Mouse (Mus musculus) spleen, embryonic (tissue): ENCODE data around the gene Nop2.

Experiments
- CTCF ChIA-PET: fragments of 350-600 bp; sonication (Branson Sonifier 250); formaldehyde crosslinking; loops from one replicate; lab custom pipeline; 2022; lab: Charles Lee

Nop2 gene

GRCm38 (mm10) chr6:125131302-125132156 is at the start of gene Nop2:
Gene Nop2, plus strand, starts transcription at chr6:125131909.
- CTCF ChIA-PET: interaction anchor here (0.5 kb wide), 1 partner anchor 422 kb away, joined by 3 read pairs; no protein-coding TSS in a partner anchor

DNA sequence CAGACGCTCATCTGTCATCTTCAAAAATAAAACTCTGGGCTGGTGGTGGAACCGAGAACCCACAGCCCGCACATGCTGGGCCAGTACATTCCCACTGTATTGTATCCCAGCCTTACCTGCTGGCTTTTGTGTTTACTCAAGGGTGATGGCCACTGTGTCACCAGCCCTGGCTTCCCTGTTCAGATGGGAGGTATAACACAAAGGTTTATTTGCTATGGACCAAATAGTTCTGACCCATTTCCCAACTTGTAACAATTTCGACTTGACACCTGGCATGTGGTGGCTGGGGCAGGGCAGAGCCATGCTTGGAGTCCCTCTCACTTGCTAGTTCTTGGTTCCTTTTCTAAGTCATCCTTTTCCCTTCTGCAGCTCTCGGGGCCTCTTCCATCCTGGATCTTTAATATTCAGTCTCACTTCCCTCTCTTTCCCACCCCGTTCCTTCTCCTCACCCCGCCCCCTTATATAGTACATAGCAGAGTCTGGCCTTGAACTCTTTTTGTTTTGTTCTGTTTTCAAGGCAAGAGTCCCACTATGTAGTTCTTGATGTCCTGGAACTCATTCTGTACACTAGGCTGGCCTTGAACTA is 48.8 kb upstream of the Nop2 start:
- CTCF ChIA-PET: interaction anchor here (0.9 kb wide), 1 partner anchor 35 kb away, joined by 5 read pairs; no protein-coding TSS in a partner anchor

DNA sequence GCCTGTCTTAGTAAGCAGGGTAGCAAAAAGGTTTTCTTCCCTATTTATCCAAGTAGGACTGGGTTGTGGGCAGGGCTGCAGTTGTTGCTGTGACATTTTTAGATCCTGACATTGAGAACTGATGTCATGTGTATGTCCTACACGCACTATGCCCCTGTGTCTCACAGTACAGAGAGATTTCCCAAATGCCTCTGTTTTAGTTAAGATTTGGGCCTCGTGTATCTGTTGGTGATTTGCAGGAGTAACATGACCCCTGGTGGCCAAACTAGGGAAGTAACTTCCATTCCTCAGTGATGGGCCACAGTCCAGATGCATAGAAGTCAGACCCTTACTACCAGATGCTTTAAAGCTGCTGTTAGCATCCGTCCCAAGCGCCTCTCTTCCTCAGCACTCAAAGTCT is 47.3 kb upstream of the Nop2 start:
- CTCF ChIA-PET: interaction anchor here (0.6 to 1.0 kb wide), 3 partner anchors 9 to 35 kb away, joined by 3 to 8 read pairs (median 6); partner anchors contain the start of gene Acrbp

DNA sequence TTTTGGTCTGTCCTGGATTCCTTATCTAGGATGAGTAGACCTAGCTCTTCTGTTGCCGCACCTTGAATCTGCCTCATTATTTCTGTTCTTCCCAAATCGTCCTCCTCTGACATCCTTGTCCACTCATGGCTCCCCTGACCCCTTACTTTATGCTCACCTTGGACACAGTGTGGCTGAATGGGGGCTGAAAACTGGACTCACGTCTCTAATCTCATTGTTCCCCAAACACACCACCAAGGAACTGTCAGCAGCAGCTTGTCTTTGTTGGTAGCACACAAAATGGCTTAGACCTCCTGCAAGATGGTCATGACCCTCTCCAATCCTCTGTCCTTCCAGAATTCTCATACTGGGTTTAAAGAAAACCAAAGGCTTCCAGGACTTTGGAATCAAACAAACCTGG is 43.8 kb upstream of the Nop2 start:
- CTCF ChIA-PET: no interaction called here

DNA sequence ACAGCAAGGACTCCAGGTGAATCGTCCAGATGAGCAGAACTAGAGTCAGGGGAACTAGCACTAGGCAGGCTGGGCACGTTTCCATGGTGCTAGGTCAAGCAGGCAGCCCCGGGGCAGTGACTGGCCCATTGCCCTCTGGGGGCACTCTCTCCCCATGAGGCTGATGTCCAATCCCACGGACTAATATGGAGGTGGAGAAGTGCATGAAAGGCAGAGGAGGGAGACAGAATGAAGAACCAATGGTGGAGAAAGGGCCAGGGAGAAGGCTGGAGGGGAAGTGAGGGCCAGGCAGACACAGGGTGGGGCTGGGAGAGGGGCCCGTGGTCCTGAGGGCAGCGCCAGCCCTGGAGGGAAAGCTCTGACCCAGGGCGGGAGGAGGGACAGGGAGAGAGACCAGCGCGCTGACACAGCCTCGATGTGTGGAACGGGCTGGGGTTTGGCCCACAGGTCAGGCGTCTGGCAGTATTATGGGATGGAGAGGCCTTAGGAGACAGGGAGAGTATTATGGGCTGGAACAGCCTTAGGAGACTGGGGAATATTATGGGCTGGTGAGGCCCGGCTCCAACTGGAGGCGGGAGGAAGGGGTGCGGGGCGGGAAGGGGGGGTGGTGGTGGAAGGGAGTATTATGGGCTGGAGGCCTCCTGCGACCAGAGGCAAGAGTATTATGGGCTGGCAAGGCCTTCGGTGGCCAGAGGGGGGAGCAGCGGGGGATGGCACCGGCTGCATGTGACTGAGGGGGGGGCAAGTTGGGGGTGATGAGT is 43.0 kb upstream of the Nop2 start:
- CTCF ChIA-PET: interaction anchor here (0.6 to 0.7 kb wide), 2 partner anchors 22 to 91 kb away, joined by 3 to 9 read pairs; no protein-coding TSS in a partner anchor

DNA sequence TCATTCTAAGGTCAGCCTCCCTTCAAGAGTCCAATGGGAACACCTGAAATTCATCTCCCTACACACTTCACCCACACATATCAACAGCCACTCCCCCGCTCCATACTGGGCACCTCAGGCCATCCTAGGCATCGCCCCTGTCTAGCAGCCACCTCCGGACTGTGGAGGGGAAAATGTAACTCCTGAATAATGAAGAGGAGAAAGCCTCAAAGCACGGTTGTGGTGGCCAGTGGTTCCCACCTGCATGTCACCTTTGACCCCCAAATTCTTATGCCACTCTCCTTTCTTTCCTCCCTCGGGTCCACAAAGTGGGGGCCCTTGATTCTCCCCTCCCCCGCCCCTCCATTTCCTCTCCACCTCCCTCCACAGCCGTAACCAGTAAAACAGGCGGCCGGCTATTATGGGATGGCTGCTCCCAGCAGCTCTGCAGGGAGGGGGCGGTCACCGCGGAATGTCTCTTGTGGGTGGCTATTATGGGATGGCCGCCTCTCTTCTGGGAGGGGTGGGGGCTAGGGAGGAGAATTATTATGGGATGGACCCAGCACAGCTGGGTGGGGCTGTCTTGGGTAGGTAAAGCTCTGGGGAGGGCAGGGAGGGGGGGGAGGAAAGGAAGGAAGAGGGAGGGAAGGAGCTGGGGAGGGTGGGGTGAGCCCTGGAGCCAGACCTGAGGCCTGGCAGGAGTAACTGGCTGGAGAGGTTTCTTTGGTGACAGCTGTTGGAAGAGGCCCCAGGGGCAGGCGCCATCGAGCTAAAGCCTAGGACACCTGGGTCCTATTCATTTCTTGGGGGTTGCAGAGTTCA is 42.0 kb upstream of the Nop2 start:
- CTCF ChIA-PET: interaction anchor here (0.6 to 0.7 kb wide), 2 partner anchors 9 to 92 kb away, joined by 3 to 9 read pairs; no protein-coding TSS in a partner anchor

GRCm38 (mm10) chr6:125090341-125091085 is 41.2 kb upstream of the Nop2 start:
- CTCF ChIA-PET: interaction anchor here (0.6 to 1.0 kb wide), 2 partner anchors 10 to 43 kb away, joined by 3 read pairs; no protein-coding TSS in a partner anchor

- CTCF ChIA-PET: interaction anchor here (0.6 kb wide), 1 partner anchor 18 kb away, joined by 3 read pairs; no protein-coding TSS in a partner anchor
Observed at GRCm38 (mm10) chr6:125092372-125092771, 39.3 kb upstream of the Nop2 start.

DNA sequence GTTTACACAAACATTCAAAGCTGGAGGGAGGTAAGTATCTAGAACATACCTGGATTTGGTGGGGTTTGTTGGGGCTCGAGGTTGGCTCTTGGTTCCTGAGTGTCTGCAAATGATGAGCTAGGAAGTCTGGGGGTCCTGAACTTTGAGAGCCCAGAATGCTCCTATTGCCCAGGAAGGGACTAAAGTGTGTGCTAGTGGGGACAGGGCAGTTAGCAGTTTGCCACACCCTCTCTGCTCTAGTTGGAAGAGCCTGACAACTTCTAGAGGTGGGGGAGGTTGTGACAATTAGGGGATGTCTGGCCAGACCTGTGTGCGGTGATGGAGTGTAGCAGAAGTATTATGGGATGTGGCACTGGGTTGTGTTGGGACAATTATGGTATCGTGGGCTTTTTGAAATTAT is 36.9 kb upstream of the Nop2 start:
- CTCF ChIA-PET: no interaction called here

DNA sequence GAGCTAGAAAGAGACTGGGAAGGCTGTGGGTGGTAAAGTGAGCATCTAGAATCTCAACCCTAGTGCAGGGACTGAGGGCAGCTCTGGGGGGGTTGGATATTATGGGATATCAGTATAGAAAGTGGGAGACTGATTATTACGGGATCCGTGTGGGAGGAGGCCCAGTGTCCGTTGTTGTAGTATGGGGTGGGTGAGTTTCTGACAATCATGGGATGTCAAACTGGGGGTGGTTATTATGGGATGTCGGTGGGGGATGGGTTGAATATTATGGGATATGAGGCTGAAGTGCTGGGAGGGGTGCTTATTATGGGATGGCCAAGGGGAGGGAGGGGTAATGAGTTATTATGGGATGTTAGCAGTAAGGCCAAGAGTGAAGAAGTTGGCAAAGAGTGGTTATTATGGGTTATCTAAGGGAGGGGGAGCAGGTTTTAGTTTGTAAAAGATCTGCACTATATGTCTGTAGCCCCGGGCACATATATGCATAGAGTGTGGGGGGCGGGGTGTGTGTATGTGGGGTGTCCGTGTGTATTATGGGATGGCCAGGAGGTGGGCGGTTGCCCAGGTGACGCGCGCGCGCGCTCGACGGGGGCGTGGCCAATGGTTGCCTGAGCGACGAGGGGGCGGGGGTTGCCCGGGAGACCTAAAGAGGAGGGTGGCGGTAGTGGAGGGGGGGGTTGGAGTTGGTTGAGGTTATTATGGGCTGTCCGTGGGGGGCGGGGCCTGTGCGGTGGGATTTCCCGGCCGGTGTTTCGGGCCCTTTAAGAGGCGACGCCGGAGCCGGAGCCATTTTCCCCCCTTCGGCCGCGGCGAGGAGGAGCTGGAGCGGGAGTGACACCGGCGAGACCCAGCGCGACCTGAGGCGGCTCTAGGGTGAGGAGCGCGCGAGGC is 36.1 kb upstream of the Nop2 start, which contains the start of gene Chd4:
Gene Chd4, plus strand, starts transcription at position 591 of the 888 bp plus-strand sequence.
- CTCF ChIA-PET: no interaction called here

GRCm38 (mm10) chr6:125096279-125096596 is 35.5 kb upstream of the Nop2 start:
- CTCF ChIA-PET: no interaction called here

- CTCF ChIA-PET: no interaction called here
Observed at GRCm38 (mm10) chr6:125096597-125097345, 34.9 kb upstream of the Nop2 start.

- CTCF ChIA-PET: no interaction called here
Observed at GRCm38 (mm10) chr6:125097346-125097689, 34.4 kb upstream of the Nop2 start.

DNA sequence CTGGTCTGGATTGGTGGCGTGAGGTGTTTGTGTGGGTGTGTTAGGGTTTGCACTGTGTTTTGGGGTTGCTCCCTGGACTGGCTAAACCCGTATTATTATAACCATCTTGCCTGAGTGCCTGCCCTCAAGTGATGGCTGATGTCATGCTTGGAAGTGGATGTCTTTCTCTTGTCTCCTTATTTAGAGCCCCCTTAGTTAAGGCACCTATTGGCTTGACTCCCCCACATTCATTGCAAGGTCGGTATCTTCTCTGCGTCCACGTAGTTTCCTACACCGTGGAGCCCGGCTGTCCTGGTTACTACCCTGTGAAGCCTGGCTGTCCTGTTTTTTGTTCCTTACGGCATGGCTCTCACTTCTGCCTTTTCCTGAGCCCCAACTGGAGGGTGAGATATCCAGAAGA is 33.8 kb upstream of the Nop2 start:
- CTCF ChIA-PET: no interaction called here

GRCm38 (mm10) chr6:125098513-125098912 is 33.2 kb upstream of the Nop2 start:
- CTCF ChIA-PET: no interaction called here

DNA sequence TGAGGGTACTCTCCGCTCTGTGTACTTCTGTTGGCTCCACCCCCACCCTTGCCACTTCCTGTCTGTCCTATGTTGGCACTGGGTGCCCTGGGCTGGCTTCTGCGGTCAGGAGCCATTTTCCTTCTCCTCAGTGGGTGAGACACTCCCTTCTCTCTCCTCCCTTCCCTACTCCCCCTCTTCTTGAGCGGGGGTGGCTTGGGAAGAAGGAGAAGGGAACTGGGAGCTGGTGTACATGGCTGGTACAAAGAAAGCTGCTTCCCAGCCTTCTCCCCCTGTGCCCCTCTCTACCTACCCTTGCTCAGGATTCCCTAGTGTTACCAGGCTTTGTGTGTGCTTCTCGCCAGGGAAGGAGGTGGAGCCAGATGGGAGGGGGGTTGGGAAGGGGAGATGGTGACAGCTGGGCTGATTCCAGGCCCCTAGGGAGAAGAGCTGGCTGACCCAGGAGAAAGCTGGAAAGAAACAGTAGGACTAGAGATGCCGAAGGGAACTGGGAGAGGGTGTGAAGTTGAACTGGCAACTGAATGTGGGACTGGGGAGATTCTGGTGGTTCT is 32.2 kb upstream of the Nop2 start:
- CTCF ChIA-PET: no interaction called here

DNA sequence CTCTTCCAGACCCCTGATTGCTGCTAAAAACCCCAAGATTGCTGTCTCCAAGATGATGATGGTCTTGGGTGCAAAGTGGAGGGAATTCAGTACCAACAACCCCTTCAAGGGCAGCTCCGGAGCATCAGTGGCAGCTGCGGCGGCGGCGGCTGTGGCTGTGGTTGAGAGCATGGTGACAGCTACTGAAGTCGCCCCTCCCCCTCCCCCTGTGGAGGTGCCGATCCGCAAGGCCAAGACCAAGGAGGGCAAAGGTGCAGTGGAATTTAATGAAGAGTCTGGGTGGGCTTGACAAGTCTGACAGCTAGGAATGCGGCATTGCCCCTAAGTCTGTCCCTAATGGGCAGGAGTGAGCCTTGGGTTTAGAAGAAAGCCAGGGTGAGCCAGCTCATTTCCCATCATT is 30.3 kb upstream of the Nop2 start:
- CTCF ChIA-PET: interaction anchor here (0.6 to 1.9 kb wide), 3 partner anchors 21 to 168 kb away, joined by 3 to 6 read pairs (median 4); no protein-coding TSS in a partner anchor

- CTCF ChIA-PET: interaction anchor here (0.6 to 0.8 kb wide), 2 partner anchors 9 to 119 kb away, joined by 6 to 11 read pairs; no protein-coding TSS in a partner anchor
Observed at GRCm38 (mm10) chr6:125104223-125104622, 27.5 kb upstream of the Nop2 start.
